Mouse (Mus musculus) intestine, embryonic 16.5 days (tissue): ENCODE measurements around the gene Slc4a1. TPM values are rescaled to one million over a fixed set of nuclear protein-coding genes. Genes with fewer than 3 reads are reported as not detected.

ENCODE experiments used
- ATAC-seq: fragments of 200-750 bp; cut with Nextera tagmentation; 2 replicates; pipeline ENCODE4 v1.8.0; 2017; ENCODE audit warnings: moderate TSS enrichment, moderate library complexity
- H3K27ac ChIP-seq: fragments of 300-500 bp; sonication (generic); 2 replicates; pipeline ENCODE4 v1.5.1; 2014; ENCODE audit warnings: mild to moderate bottlenecking, low read length
- H3K27me3 ChIP-seq: fragments of 300-500 bp; sonication (generic); replicated peaks from 2 replicates; pipeline ENCODE4 v1.6.1; 2014; ENCODE audit warnings: low read length, control low read depth, mixed read lengths; ENCODE audit not compliant: control insufficient read depth, insufficient read depth
- H3K36me3 ChIP-seq: fragments of 300-500 bp; sonication (generic); 2 replicates; pipeline ENCODE4 v1.6.1; 2014; ENCODE audit warnings: low read length, control low read depth; ENCODE audit not compliant: control insufficient read depth, insufficient read depth
- H3K4me1 ChIP-seq: fragments of 300-500 bp; sonication (generic); 2 replicates; pipeline ENCODE4 v1.6.1; 2014; ENCODE audit warnings: low read length, control low read depth, mixed read lengths; ENCODE audit not compliant: control insufficient read depth, insufficient read depth
- H3K4me2 ChIP-seq: fragments of 300-500 bp; sonication (generic); 2 replicates; pipeline ENCODE4 v1.6.1; 2014; ENCODE audit warnings: low read depth, low read length, control low read depth
- H3K4me3 ChIP-seq: fragments of 300-500 bp; sonication (generic); 2 replicates; pipeline ENCODE4 v1.5.1; 2014; ENCODE audit warnings: mild to moderate bottlenecking, low read length
- H3K9ac ChIP-seq: fragments of 300-500 bp; sonication (generic); 2 replicates; pipeline ENCODE4 v1.6.1; 2014; ENCODE audit warnings: low read depth, low read length
- H3K9me3 ChIP-seq: fragments of 300-500 bp; sonication (generic); 2 replicates; pipeline ENCODE4 v1.6.1; 2016; ENCODE audit warnings: low read length, control low read depth; ENCODE audit not compliant: control insufficient read depth
- WGBS: fragments of 180-500 bp; shearing (Covaris S2); extraction: QIAGEN DNeasy Blood & Tissue Kit; methylation state at CpG from one replicate; pipeline ENCODE4 v1.1.7; 2014; 5-methylcytosine and 5-hydroxymethylcytosine counted together
- polyA plus RNA-seq: library from polyadenylated mRNA; unstranded; fragments of >200 nt; fragmentation: Nextera tagmentation; extraction: Ambion mirVana; gene quantifications from 2 replicates; pipeline ENCODE4 v1.2.1, GENCODE M21; 2015

The Slc4a1 gene
- polyA plus RNA-seq, 1 experiment from 2014 or later, result 19.3 TPM

DNA sequence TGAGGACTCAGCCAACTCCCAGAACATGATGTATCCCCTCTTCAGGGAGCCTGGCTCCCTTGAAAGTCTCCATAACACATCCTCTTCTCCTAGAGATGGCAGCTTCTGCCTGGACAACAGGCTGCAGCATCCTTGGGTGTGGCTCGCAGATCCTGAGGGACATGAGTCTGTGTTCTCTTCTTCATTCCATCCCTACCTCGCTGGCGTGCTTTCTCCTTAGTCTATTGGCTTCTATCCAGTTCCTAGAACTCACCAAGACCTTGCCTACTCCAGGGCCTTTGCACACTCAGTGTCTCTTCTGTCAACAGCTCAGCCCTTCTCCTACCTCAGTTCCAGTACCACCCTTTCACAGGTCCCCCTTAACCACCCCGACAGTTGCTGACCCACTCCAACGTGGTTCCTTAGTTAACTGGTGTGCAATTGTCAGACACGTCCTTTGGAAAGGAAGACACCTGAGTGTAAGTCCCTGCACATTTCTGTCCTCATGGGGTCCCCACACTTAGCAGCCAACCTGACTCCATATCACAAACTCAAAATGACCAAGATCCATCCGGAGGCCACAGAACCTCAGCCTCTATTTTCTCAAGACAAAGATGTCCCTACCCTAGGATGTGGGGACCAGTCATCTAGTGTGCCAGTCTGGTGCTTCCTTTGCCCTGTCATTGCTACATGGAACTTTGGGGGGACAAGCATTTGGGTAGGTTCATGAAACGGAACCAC is 4.1 kb downstream of the Slc4a1 start:
- no peaks in the 10 kb centered on the region for H3K36me3 ChIP-seq
- ATAC-seq, result no peak
- no peaks in the 10 kb centered on the region for H3K4me1 ChIP-seq
- H3K27ac ChIP-seq, result no peak overlapping the region
- no peak overlapping the region for H3K4me3 ChIP-seq
- H3K9ac ChIP-seq, result no peak overlapping the region
- no peaks in the 10 kb centered on the region for H3K27me3 ChIP-seq
- 87% methylated on average over 8 of the region's 8 CpGs for WGBS
- H3K4me2 ChIP-seq, result no peak overlapping the region
- no peaks in the 10 kb centered on the region for H3K9me3 ChIP-seq

DNA sequence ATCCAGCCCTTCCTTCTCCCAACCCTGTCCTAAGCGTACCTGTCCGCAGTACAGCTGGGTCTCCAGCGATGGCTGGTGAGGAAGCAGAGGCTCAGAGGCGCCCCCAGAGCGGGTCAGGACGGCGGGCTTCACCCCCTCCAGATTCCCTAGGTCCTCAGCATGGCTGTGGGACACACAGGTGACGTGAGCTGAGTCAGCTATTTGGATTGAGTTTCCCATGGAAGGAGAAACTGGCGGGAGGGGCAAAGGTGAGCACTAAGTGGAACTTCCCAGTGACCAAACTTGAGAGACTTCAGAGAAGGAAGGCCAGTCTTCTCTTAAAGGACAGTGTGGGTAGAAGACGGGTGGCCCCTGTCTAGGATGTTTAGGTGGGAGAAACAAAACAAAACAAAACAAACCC is 7.6 kb downstream of the Slc4a1 start:
- Histone ChIP-seq H3K4me3 (no peak overlapping the region), H3K9ac (no peak overlapping the region), H3K9me3 (no peaks in the 10 kb centered on the region), H3K27me3 (0 out of 2 replicates have a peak, but pooled peaks cover 3% of the 10 kb centered on the region), H3K4me1 (no peaks in the 10 kb centered on the region), H3K4me2 (no peak overlapping the region), H3K27ac (no peak overlapping the region), H3K36me3 (no peaks in the 10 kb centered on the region)
- no peak for ATAC-seq
- WGBS, result 71% methylated on average over 10 of the region's 10 CpGs

DNA sequence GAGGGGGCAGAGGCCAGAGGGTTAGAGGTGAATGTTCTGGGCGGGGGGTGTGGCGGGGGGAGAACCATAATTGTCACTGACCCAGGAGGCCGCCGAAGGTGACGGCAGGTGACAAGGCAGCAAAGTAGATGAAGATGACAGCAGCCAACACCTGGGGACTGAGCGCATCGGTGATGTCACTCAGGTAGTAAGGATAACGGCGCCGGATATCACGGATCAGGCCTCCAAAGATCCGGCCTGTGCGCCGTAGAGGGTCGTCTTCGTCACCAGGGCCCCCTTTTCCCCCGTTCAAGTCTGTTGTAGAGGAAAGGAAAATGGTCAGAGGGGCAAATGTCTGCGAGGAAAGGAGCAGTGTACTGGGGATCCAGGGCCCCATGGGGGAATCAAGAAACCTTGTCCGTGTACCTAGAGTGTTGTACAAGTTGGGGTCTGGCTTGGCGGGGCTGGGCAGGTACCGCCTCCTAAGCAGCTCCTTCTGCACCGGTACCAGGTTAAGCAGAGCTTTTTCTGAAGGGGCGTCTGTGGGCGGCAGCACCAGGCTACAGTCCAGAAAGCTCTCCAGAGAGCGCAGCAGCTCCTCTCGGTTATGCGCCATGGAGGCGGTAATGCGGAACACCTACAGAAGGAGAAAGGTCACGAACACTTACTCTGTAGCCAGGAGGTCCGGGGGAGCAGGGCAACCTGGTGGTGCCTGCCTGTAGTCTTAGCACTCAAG is 9.2 kb downstream of the Slc4a1 start:
- 64% methylated on average over 31 of the region's 31 CpGs for WGBS
- Histone ChIP-seq H3K9ac (no peak overlapping the region), H3K36me3 (no peaks in the 10 kb centered on the region), H3K4me3 (no peak overlapping the region), H3K27ac (no peak overlapping the region), H3K4me1 (no peaks in the 10 kb centered on the region), H3K9me3 (no peaks in the 10 kb centered on the region), H3K27me3 (0 out of 2 replicates have a peak, but pooled peaks cover 3% of the 10 kb centered on the region), H3K4me2 (no peak overlapping the region)
- no peak for ATAC-seq

DNA sequence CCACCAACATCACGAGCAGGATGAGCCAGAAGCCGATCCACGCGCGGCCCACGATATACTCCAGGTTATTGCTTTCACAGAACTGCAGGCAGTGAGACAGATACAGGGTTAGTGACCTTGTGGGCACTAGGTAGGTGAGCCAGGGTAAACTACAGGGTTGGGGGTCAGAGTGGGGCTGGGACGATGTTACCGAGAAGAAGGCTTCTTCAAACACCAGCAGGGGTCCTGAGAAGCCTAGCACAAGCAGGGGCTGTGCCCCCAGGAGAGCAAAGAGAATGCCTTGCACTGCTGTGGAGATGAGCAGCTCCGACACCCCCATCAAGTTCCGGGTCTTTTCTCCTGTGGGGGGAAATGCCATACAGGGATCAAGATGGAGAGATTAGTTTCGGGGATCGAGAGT is 9.8 kb downstream of the Slc4a1 start:
- WGBS, result 78% methylated on average over 12 of the region's 12 CpGs
- H3K36me3 ChIP-seq, result no peaks in the 10 kb centered on the region
- H3K27me3 ChIP-seq, result 0 out of 2 replicates have a peak, but pooled peaks cover 3% of the 10 kb centered on the region
- ATAC-seq, result no peak
- H3K27ac ChIP-seq, result no peak overlapping the region
- no peak overlapping the region for H3K4me3 ChIP-seq
- no peaks in the 10 kb centered on the region for H3K9me3 ChIP-seq
- H3K4me1 ChIP-seq, result no peaks in the 10 kb centered on the region
- no peak overlapping the region for H3K9ac ChIP-seq
- H3K4me2 ChIP-seq, result no peak overlapping the region

DNA sequence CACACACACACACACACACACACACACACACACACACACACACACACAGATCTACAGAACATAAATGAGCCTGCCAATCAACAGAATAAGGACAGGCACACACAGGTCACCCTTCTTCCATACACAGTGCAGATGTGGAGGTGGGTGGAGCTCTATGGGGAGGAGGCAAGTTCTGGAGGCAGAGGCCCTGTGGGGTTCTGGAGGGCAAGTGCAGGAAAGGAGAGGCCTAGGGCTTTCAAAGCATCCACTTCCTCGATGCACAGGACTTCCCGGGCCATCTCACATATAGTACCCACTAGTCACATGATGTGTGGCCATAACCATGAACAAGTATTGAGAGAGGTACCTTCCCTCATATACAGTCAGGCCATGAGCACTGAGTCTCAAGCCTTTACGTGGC is 10.5 kb downstream of the Slc4a1 start:
- Histone ChIP-seq H3K4me3 (no peak overlapping the region), H3K4me2 (no peak overlapping the region), H3K9ac (no peak overlapping the region), H3K4me1 (no peaks in the 10 kb centered on the region), H3K27me3 (0 out of 2 replicates have a peak, but pooled peaks cover 3% of the 10 kb centered on the region), H3K27ac (no peak overlapping the region), H3K36me3 (no peaks in the 10 kb centered on the region), H3K9me3 (no peaks in the 10 kb centered on the region)
- no peak for ATAC-seq
- WGBS, result 86% methylated on average over 3 of the region's 3 CpGs

DNA sequence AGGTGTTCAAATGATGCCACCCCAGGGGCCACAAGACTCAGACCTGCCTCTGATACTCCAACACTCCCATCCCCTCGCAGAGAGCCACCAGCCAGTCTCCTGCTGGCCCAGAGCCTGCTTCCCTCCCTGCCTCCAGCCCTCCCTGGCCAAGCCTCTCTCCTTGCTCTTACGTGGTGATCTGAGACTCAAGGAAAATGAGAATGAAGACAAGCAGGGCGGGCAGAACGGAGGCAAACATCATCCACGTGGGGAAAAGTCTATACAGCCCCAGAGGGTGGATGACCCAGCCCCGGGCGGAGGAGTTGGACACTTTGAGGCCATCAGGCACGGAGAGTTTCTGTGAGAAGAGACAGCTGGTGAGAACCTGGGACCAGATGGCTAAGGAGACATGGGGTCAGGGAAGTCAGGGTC is 13.0 kb downstream of the Slc4a1 start:
- H3K4me1 ChIP-seq, result peaks cover 5% of the 10 kb centered on the region
- ATAC-seq, result no peak
- no peak overlapping the region for H3K4me2 ChIP-seq
- no peak overlapping the region for H3K9ac ChIP-seq
- no peak overlapping the region for H3K27ac ChIP-seq
- no peaks in the 10 kb centered on the region for H3K9me3 ChIP-seq
- no peaks in the 10 kb centered on the region for H3K36me3 ChIP-seq
- 31% methylated on average over 8 of the region's 8 CpGs for WGBS
- 0 out of 2 replicates have a peak, but pooled peaks cover 3% of the 10 kb centered on the region for H3K27me3 ChIP-seq
- no peak overlapping the region for H3K4me3 ChIP-seq

DNA sequence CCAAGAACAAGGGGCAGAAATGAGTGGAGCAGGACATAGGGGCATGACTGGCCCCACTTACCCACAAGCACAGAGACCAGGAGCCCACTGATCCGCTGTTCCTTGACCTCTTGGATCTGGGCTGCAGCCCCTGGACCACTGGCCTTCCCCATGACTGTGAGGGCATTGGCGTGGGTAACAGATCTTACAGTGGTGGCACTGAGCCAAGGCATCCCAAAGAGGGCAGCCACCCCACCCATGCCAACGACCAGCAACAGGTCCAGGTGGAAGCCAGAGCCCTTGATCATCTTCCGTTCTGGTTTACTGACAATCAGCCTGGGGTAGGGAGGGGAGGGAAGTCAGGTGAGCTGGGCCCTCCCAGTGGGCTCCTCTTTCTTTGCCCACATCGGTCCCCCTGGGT is 13.6 kb downstream of the Slc4a1 start:
- H3K4me3 ChIP-seq, result no peak overlapping the region
- 0 out of 2 replicates have a peak, but pooled peaks cover 3% of the 10 kb centered on the region for H3K27me3 ChIP-seq
- H3K9me3 ChIP-seq, result no peaks in the 10 kb centered on the region
- H3K4me1 ChIP-seq, result peaks cover 5% of the 10 kb centered on the region
- no peak overlapping the region for H3K27ac ChIP-seq
- 51% methylated on average over 5 of the region's 5 CpGs for WGBS
- H3K4me2 ChIP-seq, result no peak overlapping the region
- no peaks in the 10 kb centered on the region for H3K36me3 ChIP-seq
- no peak for ATAC-seq
- no peak overlapping the region for H3K9ac ChIP-seq

DNA sequence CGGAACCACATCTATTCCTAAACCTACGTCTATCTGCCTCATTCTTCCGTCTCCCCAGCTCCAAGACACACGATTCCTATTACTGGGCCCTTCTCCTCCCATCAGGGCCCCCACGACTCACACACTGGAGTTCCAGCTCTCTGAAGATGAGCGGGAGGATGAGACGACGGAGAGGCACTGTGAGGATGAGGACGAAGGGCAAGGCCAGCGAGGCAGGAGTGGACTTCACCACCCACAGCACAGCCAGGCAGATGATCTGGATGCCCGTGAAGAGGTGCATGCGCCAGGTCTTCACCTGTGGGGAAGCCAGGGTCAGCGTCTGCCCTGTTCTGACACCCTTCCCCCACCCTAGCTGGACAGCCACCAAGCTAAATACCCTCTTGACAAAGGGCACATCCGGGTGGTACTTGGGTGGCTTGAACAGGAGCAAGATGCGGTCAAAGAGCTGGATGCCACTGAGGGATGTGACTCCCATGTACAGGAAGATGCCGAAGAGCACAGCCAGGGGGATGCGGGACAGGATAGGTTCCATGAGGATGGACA is 15.0 kb downstream of the Slc4a1 start:
- no peak overlapping the region for H3K4me3 ChIP-seq
- H3K9me3 ChIP-seq, result no peaks in the 10 kb centered on the region
- no peak overlapping the region for H3K27ac ChIP-seq
- H3K36me3 ChIP-seq, result no peaks in the 10 kb centered on the region
- 87% methylated on average over 17 of the region's 17 CpGs for WGBS
- peaks cover 5% of the 10 kb centered on the region for H3K4me1 ChIP-seq
- no peak for ATAC-seq
- H3K4me2 ChIP-seq, result no peak overlapping the region
- H3K27me3 ChIP-seq, result 0 out of 2 replicates have a peak, but pooled peaks cover 3% of the 10 kb centered on the region
- H3K9ac ChIP-seq, result no peak overlapping the region

DNA sequence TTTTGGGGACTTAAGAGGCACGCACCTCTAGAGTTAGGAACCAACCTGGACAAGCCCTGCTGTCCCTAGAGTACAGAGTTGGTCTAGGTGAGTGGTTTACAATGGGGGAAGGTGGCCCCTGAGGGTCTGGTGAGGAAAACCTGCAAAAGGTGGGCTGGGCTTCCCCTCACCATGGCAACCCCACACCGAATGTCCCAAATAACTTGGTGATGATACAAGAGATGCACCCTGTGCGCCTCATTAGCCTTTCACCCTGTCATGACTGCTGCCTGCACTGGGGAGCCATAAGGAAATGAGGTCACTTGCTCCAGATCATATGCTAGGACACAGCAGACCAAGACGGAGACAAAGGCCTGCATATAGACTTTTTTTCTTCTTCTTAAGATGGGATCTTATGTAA is 15.6 kb downstream of the Slc4a1 start:
- no peak for ATAC-seq
- H3K4me1 ChIP-seq, result peaks cover 5% of the 10 kb centered on the region
- H3K9ac ChIP-seq, result no peak overlapping the region
- 82% methylated on average over 4 of the region's 4 CpGs for WGBS
- no peak overlapping the region for H3K27ac ChIP-seq
- no peak overlapping the region for H3K4me2 ChIP-seq
- no peaks in the 10 kb centered on the region for H3K36me3 ChIP-seq
- no peak overlapping the region for H3K4me3 ChIP-seq
- 0 out of 2 replicates have a peak, but pooled peaks cover 3% of the 10 kb centered on the region for H3K27me3 ChIP-seq
- no peaks in the 10 kb centered on the region for H3K9me3 ChIP-seq
